Mouse (Mus musculus): ENCODE measurements at regions not wholly inside any gene's neighbourhood (a gene's known extent, or its start where the extent isn't known, plus 50 kb on each side); places are given as distances from the start of the nearest gene placed in this dataset.

GRCm38 (mm10) chr1:43265699-43266455, 69.1 kb upstream of the Fhl2 start:
- no peak overlapping the region for H3K4me2 ChIP-seq
- 71% methylated on average over 5 of the region's 5 CpGs for WGBS (ENCODE audit: insufficient replicate concordance)
- H3K4me1 ChIP-seq (ENCODE audit: control insufficient read depth, insufficient read depth, low read length), result no peaks in the 10 kb centered on the region
- no peaks in the 10 kb centered on the region for H3K36me3 ChIP-seq (ENCODE audit: control insufficient read depth, insufficient read depth, low read length)
- ATAC-seq (replicated peaks; ENCODE audit: insufficient number of reproducible peaks, low FRiP score, low TSS enrichment), result no peak
- no peak overlapping the region for H3K9ac ChIP-seq (ENCODE audit: low read depth, low read length)
- no peaks in the 10 kb centered on the region for H3K9me3 ChIP-seq (replicated peaks; ENCODE audit: control insufficient read depth, low read length)
- H3K27me3 ChIP-seq (ENCODE audit: control insufficient read depth, insufficient read depth, low read length), result no peaks in the 10 kb centered on the region
- H3K4me3 ChIP-seq (ENCODE audit: low read depth, low read length), result no peak overlapping the region
- H3K27ac ChIP-seq (ENCODE audit: low read depth, low read length), result no peak overlapping the region

GRCm38 (mm10) chr1:43269685-43270084, 72.9 kb upstream of the Fhl2 start:
- ATAC-seq (replicated peaks; ENCODE audit: insufficient number of reproducible peaks, low FRiP score, low TSS enrichment), result no peak
- Histone ChIP-seq H3K9me3 (replicated peaks; ENCODE audit: control insufficient read depth, low read length) (no peaks in the 10 kb centered on the region), H3K4me3 (ENCODE audit: low read depth, low read length) (no peak overlapping the region)

GRCm38 (mm10) chr1:43273236-43273868, 76.6 kb upstream of the Fhl2 start:
- Histone ChIP-seq H3K4me1 (ENCODE audit: control insufficient read depth, insufficient read depth, low read length) (no peaks in the 10 kb centered on the region), H3K27me3 (ENCODE audit: control insufficient read depth, insufficient read depth, low read length) (no peaks in the 10 kb centered on the region), H3K9me3 (replicated peaks; ENCODE audit: control insufficient read depth, low read length) (no peaks in the 10 kb centered on the region), H3K27ac (ENCODE audit: low read depth, low read length) (no peak overlapping the region), H3K36me3 (ENCODE audit: control insufficient read depth, insufficient read depth, low read length) (no peaks in the 10 kb centered on the region), H3K4me2 (no peak overlapping the region), H3K4me3 (ENCODE audit: low read depth, low read length) (no peak overlapping the region), H3K9ac (ENCODE audit: low read depth, low read length) (no peak overlapping the region)
- WGBS (ENCODE audit: insufficient replicate concordance), result 72% methylated on average over 2 of the region's 2 CpGs
- no peak for ATAC-seq (replicated peaks; ENCODE audit: insufficient number of reproducible peaks, low FRiP score, low TSS enrichment)

More at GRCm38 (mm10) chr1:43269685-43270084, 72.9 kb upstream of the Fhl2 start:
- Histone ChIP-seq H3K9ac (ENCODE audit: low read depth, low read length) (no peak overlapping the region), H3K4me2 (no peak overlapping the region), H3K4me1 (ENCODE audit: control insufficient read depth, insufficient read depth, low read length) (no peaks in the 10 kb centered on the region), H3K36me3 (ENCODE audit: control insufficient read depth, insufficient read depth, low read length) (no peaks in the 10 kb centered on the region), H3K27me3 (ENCODE audit: control insufficient read depth, insufficient read depth, low read length) (no peaks in the 10 kb centered on the region), H3K27ac (ENCODE audit: low read depth, low read length) (no peak overlapping the region)
- WGBS (ENCODE audit: insufficient replicate concordance), result 32% methylated on average over 7 of the region's 7 CpGs

- no peaks in the 10 kb centered on the region for H3K36me3 ChIP-seq (ENCODE audit: control insufficient read depth, insufficient read depth, low read length)
- WGBS (ENCODE audit: insufficient replicate concordance), result 85% methylated on average over 8 of the region's 8 CpGs
- no peak overlapping the region for H3K4me3 ChIP-seq (ENCODE audit: low read depth, low read length)
- no peak for ATAC-seq (replicated peaks; ENCODE audit: insufficient number of reproducible peaks, low FRiP score, low TSS enrichment)
- H3K27ac ChIP-seq (ENCODE audit: low read depth, low read length), result no peak overlapping the region
- 0 out of 2 replicates have a peak, but pooled peaks cover 4% of the 10 kb centered on the region for H3K9me3 ChIP-seq (replicated peaks; ENCODE audit: control insufficient read depth, low read length)
- H3K27me3 ChIP-seq (ENCODE audit: control insufficient read depth, insufficient read depth, low read length), result no peaks in the 10 kb centered on the region
- no peak overlapping the region for H3K4me2 ChIP-seq
- H3K4me1 ChIP-seq (ENCODE audit: control insufficient read depth, insufficient read depth, low read length), result no peaks in the 10 kb centered on the region
- H3K9ac ChIP-seq (ENCODE audit: low read depth, low read length), result no peak overlapping the region
Observed at GRCm38 (mm10) chr1:43291736-43292135, 95.0 kb upstream of the Fhl2 start.

GRCm38 (mm10) chr1:43292561-43292960, 95.8 kb upstream of the Fhl2 start:
- H3K4me2 ChIP-seq, result no peak overlapping the region

GRCm38 (mm10) chr1:43294221-43295012, 97.6 kb upstream of the Fhl2 start:
- ATAC-seq (replicated peaks; ENCODE audit: insufficient number of reproducible peaks, low FRiP score, low TSS enrichment), result no peak
- H3K27ac ChIP-seq (ENCODE audit: low read depth, low read length), result no peak overlapping the region
- H3K4me3 ChIP-seq (ENCODE audit: low read depth, low read length), result no peak overlapping the region
- 75% methylated on average over 11 of the region's 11 CpGs for WGBS (ENCODE audit: insufficient replicate concordance)
- no peaks in the 10 kb centered on the region for H3K9me3 ChIP-seq (replicated peaks; ENCODE audit: control insufficient read depth, low read length)
- H3K36me3 ChIP-seq (ENCODE audit: control insufficient read depth, insufficient read depth, low read length), result no peaks in the 10 kb centered on the region
- no peak overlapping the region for H3K4me2 ChIP-seq
- no peaks in the 10 kb centered on the region for H3K4me1 ChIP-seq (ENCODE audit: control insufficient read depth, insufficient read depth, low read length)
- no peak overlapping the region for H3K9ac ChIP-seq (ENCODE audit: low read depth, low read length)
- no peaks in the 10 kb centered on the region for H3K27me3 ChIP-seq (ENCODE audit: control insufficient read depth, insufficient read depth, low read length)

More at GRCm38 (mm10) chr1:43292561-43292960, 95.8 kb upstream of the Fhl2 start:
- no peak for ATAC-seq (replicated peaks; ENCODE audit: insufficient number of reproducible peaks, low FRiP score, low TSS enrichment)
- Histone ChIP-seq H3K36me3 (ENCODE audit: control insufficient read depth, insufficient read depth, low read length) (no peaks in the 10 kb centered on the region), H3K9me3 (replicated peaks; ENCODE audit: control insufficient read depth, low read length) (0 out of 2 replicates have a peak, but pooled peaks cover 4% of the 10 kb centered on the region), H3K27me3 (ENCODE audit: control insufficient read depth, insufficient read depth, low read length) (no peaks in the 10 kb centered on the region), H3K27ac (ENCODE audit: low read depth, low read length) (no peak overlapping the region), H3K4me1 (ENCODE audit: control insufficient read depth, insufficient read depth, low read length) (no peaks in the 10 kb centered on the region), H3K9ac (ENCODE audit: low read depth, low read length) (no peak overlapping the region), H3K4me3 (ENCODE audit: low read depth, low read length) (no peak overlapping the region)
- WGBS (ENCODE audit: insufficient replicate concordance), result 81% methylated on average over 2 of the region's 2 CpGs

- Histone ChIP-seq H3K27me3 (ENCODE audit: control insufficient read depth, insufficient read depth, low read length) (no peaks in the 10 kb centered on the region), H3K27ac (ENCODE audit: low read depth, low read length) (no peak overlapping the region), H3K4me1 (ENCODE audit: control insufficient read depth, insufficient read depth, low read length) (no peaks in the 10 kb centered on the region; the same call in 1 of the 2 replicates), H3K36me3 (ENCODE audit: control insufficient read depth, insufficient read depth, low read length) (no peaks in the 10 kb centered on the region), H3K9me3 (replicated peaks; ENCODE audit: control insufficient read depth, low read length) (no peaks in the 10 kb centered on the region), H3K4me2 (no peak overlapping the region), H3K4me3 (ENCODE audit: low read depth, low read length) (no peak overlapping the region), H3K9ac (ENCODE audit: low read depth, low read length) (no peak overlapping the region)
- 41% methylated on average over 2 of the region's 2 CpGs for WGBS (ENCODE audit: insufficient replicate concordance)
- no peak for ATAC-seq (replicated peaks; ENCODE audit: insufficient number of reproducible peaks, low FRiP score, low TSS enrichment)
Observed at GRCm38 (mm10) chr1:43297579-43297978, 100.8 kb upstream of the Fhl2 start.

GRCm38 (mm10) chr1:43298746-43299145, 102.0 kb upstream of the Fhl2 start:
- H3K9ac ChIP-seq (ENCODE audit: low read depth, low read length), result no peak overlapping the region
- H3K27me3 ChIP-seq (ENCODE audit: control insufficient read depth, insufficient read depth, low read length), result no peaks in the 10 kb centered on the region
- no peaks in the 10 kb centered on the region; the same call in 1 of the 2 replicates for H3K4me1 ChIP-seq (ENCODE audit: control insufficient read depth, insufficient read depth, low read length)
- ATAC-seq (replicated peaks; ENCODE audit: insufficient number of reproducible peaks, low FRiP score, low TSS enrichment), result no peak
- no peak overlapping the region for H3K4me3 ChIP-seq (ENCODE audit: low read depth, low read length)
- no peak overlapping the region for H3K27ac ChIP-seq (ENCODE audit: low read depth, low read length)
- H3K9me3 ChIP-seq (replicated peaks; ENCODE audit: control insufficient read depth, low read length), result no peaks in the 10 kb centered on the region
- no peak overlapping the region for H3K4me2 ChIP-seq
- H3K36me3 ChIP-seq (ENCODE audit: control insufficient read depth, insufficient read depth, low read length), result no peaks in the 10 kb centered on the region
- 86% methylated on average over 3 of the region's 3 CpGs for WGBS (ENCODE audit: insufficient replicate concordance)
